Mouse (Mus musculus) right cerebral cortex, postnatal 25 days (tissue): ENCODE results near the gene Olfr576.

Experiments
- DNase-seq: peaks from one replicate; pipeline ENCODE4 v3.0.0; 2022

Olfr576 gene

DNA sequence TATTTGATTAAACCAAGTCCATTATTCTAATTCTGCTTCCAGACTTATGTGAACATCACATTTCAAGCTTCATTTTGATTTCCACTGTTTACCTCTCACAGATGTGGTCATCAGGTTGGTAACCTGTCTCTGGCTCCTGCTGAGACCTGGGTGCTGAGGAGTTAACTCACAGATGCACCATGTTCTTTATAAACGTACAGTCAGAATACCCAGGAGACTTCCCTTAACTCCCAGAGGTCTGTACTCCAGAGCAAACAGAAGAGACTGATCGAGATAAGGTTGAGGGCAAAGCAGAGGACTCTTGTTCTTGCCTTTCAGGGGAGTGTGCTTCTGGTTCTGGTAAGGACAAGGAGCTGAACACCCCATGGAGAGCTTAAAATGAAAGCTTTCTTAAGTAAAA, at the start of gene Olfr576:
Gene Olfr576, plus strand, starts transcription at position 301 of the 400 bp plus-strand sequence.
- DNase-seq: no peak

DNA sequence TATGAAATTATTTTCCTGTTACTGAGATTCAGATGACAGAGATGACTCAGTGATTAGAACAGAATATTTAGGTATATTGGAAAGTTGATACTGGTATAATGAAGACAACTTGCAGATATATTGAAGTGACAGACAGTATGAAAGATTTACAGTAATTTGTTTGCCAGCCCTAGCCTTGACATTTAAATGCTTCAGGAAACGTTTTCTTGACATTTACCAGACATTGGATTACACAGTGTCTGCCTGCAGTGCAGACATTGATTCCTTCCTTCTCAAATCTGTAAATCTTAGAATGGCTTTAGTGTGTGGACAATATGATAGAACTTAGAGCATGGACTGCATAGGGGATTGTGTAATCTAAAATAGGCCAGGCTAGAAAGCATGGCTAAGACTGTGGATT, 47.2 kb upstream of the Olfr576 start:
- no peak for DNase-seq

GRCm38 (mm10) chr7:102916405-102916804, 46.1 kb upstream of the Olfr576 start:
- no peak for DNase-seq

DNA sequence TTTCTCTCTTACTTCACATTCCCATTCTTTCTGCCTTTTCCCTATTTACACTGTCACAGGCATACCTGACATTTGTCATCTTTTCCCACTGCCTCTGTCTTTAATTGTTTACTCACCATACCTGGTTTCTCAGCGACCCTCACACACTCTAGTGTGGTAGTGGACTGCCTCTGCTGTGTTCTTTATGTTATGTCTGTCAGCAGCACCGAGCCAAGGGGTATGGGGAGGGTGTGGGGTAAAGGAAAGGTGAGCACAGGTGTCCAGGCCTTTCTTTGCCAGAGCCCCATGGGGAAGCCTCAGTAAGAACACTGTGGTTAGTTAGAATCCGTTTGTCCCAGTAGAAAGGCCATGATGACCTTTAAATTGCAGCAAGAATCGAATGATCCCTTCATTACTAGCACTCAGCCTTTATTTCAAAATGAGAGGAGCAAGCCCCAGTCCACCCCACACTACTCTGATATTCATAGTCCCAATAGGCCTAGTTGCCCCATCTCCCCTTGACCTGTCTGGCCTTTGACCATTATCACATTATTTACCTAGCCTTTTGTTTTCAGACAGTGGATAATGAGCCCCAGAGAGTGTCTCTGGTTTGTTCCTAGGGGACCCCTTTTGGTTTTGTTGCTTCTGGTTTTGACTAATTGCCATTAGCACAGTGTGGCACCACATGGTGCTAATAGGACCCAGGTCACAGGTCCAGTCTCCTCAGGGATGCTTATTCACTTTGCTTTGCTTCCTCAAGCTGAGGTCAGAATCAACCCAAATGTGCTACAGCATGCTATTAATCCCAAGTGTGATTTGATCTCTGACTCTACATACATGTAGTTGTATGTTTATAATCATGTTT, 45.2 kb upstream of the Olfr576 start, which contains the start of gene Olfr571:
Gene Olfr571, minus strand, starts transcription at position 505 of the 844 bp plus-strand sequence.
- no peak for DNase-seq

DNA sequence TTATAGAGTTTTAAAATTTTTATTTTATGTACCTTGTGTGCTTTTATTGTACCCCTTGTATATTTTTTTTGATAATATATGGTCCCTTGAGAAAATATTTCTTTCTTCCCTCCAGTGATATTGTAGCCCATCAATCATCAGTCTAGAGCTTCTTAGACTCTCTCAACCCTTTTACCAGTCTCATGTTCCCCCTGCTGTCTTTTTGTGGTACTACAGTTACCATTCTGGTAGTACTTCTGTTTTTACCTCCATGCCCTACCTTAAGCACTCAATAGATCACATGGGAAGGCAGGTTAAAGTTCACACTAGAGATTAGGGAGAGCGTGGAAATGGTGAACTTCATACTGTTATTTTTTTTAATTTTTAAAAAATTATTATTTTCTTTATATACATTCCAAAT, 42.8 kb upstream of the Olfr576 start:
- DNase-seq: no peak

- DNase-seq: no peak
Measured at GRCm38 (mm10) chr7:102924109-102924508, 38.4 kb upstream of the Olfr576 start, which contains the start of gene Olfr572. TSS of gene Olfr572 (plus strand) at chr7:102924409.

DNA sequence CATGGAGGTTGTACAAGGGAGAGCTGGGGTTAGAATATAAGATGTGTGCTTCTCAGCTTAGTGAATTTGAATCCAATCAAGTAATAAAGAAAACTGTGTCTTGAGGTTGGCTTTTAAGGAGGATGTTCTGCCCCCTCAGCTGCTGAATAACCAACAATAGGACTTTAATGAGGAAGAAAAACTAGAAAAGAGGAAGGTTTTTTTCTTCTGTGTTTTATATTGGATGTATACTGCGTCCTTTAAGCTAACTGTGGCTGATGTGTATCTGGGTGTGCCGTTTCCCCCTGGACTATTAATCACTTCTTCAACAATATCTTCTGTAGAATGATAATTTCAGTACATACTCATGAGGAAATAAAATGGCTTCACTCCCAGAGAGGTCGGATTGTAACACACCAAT, 35.4 kb upstream of the Olfr576 start:
- DNase-seq: no peak

DNA sequence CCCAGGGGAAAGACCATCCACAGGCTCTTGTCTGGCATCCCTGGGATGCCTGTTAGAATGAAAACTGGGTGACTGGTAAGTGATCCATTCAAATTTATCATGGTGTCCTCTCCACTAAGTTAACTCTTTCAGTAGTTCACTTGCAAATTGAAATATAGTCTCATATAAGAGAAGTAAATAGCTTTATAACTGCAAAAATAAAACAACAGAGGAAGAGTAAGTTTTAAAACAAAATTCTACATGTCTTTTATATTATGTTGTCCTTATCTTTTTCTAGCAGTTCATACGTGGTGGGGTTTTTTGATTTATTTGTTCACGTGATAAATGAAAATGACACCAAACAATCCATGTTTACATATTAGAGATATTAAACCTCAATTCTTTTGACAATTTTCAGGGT, 20.0 kb upstream of the Olfr576 start, which contains the start of gene Olfr573-ps1:
Gene Olfr573-ps1, minus strand, starts transcription at position 101 of the 400 bp plus-strand sequence.
- DNase-seq: no peak

GRCm38 (mm10) chr7:102943417-102943816, 19.0 kb upstream of the Olfr576 start:
- DNase-seq: no peak

DNA sequence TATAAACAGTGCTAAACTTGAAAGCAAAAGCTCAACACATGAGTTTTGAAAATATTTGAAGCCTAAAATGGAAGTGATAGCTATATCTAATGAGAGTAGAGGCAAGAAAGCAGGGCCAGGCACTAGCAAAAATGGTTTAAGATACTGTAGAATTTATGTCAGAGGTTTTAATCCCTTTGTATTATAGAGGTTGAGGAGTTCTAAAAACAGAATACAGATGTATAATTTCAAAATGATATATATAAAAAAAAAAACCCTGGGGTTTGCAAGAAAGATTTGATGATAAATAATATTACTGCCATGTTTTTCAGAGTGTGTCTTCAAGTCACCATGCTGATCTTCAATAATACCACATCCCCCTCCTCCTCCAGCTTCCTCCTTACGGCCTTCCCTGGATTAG, 14.3 kb upstream of the Olfr576 start, which contains the start of gene Olfr574:
Gene Olfr574, plus strand, starts transcription at position 301 of the 400 bp plus-strand sequence.
- DNase-seq: no peak

DNA sequence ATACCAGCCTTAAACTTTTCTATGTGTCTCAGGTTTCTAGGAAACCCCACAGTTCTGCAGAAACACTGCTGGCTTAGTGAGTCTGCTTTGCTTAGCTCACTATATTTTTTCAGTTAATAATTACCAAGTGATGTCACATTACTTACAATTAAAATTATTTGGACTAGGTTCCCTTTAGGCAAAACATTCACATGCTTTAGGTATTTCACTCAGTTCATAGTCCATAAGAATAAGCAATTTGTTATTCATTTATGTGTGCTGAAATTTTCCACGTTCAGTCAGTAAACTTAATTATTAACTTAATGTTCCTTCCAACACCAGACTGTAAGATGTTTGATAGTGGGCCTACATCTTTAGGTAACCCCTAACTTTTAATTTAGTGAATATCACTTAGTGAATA, 11.7 kb upstream of the Olfr576 start:
- no peak for DNase-seq

DNA sequence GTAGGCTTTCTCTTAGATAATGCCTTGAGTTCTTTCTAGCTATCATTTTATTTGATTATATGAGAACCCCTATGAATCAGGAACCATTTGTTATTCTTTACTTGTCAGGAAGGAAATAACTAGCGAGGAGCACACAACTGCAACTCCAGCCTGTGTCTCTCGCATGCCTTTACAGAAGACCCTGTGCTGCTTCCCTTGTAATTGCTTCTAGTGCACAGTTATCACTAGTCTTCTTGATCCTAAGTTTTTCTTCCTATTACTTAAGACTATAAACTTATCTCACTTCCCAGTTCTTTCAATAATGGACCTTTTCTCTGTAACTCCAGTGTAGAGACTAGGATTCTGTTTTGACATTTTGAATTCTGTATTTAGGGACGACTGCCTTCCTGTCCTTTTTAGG, 4.3 kb upstream of the Olfr576 start:
- no peak for DNase-seq

GRCm38 (mm10) chr7:102958593-102958992, 3.9 kb upstream of the Olfr576 start, which contains the start of gene Olfr575:
TSS of gene Olfr575 (minus strand) at chr7:102958775.
- DNase-seq: no peak

GRCm38 (mm10) chr7:102974399-102974798, 11.9 kb downstream of the Olfr576 start:
- no peak for DNase-seq

DNA sequence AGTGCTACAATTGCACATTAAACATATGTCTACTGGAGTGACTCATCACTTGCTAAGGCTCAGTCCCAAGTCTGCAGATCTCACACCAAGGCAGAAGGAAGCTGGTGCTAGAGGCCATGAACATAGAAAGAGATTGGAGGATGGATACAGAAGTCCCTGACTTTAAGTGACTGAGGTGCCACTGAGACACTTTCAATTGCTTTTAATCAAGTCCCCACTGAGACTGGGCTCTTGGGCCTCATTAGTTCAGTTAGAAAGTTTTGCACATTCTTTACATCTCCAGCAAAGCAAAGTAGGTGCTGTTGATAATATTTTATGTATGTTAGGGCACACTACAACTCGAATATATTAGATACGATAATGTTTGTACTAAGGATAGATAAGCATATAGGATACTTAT, 13.4 kb downstream of the Olfr576 start, which contains the start of gene Olfr577:
Gene Olfr577, minus strand, starts transcription at position 101 of the 400 bp plus-strand sequence.
- no peak for DNase-seq

GRCm38 (mm10) chr7:102989224-102989623, 26.8 kb downstream of the Olfr576 start, which contains the start of gene Olfr578:
TSS of gene Olfr578 (minus strand) at chr7:102989324.
- no peak for DNase-seq
